Mouse (Mus musculus) spleen, embryonic (tissue): ENCODE measurements around the gene Hyal4.

Source experiments
- CTCF ChIA-PET: fragments of 350-600 bp; sonication (Branson Sonifier 250); formaldehyde crosslinking; loops from one replicate; lab custom pipeline; 2022; lab: Charles Lee

The Hyal4 gene

GRCm38 (mm10) chr6:24748029-24748428, at the start of gene Hyal4:
Hyal4 (plus strand) TSS chr6:24748329.
- CTCF ChIA-PET = no interaction called here

DNA sequence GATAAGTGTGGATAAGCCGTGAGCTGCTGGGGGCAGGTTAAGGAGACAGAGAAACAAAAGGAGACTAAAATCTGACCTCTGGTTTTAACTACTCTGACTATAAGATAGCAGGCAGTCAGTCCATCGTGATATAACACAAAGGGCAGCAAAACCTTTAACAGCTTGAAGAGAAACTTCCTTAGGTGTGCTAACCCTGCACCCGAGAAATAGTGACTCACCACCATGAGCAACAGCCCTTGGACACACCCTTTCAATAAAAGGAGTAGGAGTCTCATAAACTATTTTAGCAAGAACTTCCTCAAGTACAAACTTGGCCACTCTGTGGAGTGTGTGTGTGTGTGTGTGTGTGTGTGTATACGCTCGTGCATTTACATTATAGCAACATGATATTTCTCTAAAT, 41.0 kb upstream of the Hyal4 start:
- CTCF ChIA-PET = no interaction called here

- CTCF ChIA-PET = no interaction called here
Measured at GRCm38 (mm10) chr6:24707499-24707898, 40.6 kb upstream of the Hyal4 start.

DNA sequence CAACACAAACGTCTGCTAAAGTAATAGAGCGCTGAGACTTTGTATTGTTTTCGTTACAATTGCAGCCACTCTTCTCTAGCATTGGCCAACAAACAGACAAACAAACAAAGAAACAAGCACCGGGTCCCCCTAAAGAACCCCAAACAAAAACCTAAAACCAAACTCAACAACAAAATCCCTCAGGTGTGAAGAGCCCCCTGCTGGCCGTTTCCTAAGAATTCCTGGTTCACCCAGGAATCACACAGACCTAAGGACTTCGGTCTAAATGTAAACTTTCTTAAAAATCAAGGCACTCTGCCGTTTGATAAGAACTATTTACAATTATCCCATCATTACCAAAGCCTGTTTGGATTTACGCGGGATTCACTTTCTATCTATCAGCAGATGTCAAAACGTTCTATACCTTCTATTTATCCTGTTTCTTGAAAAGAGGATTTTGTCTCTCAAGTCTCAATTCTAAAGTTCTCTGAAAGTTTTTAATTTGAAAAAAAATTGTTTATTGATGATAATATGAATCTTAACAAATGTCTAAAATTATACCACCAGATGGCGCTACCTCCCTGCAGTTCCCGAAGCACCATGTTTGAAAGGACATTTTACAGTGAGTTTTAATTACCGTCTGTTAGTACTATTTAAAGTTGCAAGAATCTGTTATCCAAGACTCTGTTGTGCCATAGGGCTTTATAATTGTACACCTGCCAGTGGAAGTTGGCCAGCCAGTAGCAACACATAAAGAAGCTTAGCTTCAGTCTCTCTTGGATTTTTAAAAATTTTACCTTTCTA, 26.6 kb upstream of the Hyal4 start:
- CTCF ChIA-PET = interaction anchor here (0.6 kb wide), 2 partner anchors 8 to 67 kb away, joined by 3 read pairs; no protein-coding TSS in a partner anchor

GRCm38 (mm10) chr6:24728130-24728529, 20.0 kb upstream of the Hyal4 start:
- CTCF ChIA-PET = no interaction called here

- CTCF ChIA-PET = no interaction called here
Measured at GRCm38 (mm10) chr6:24732945-24733344, 15.2 kb upstream of the Hyal4 start, which contains the start of gene Hyal6. Hyal6 (plus strand) TSS chr6:24733245.

DNA sequence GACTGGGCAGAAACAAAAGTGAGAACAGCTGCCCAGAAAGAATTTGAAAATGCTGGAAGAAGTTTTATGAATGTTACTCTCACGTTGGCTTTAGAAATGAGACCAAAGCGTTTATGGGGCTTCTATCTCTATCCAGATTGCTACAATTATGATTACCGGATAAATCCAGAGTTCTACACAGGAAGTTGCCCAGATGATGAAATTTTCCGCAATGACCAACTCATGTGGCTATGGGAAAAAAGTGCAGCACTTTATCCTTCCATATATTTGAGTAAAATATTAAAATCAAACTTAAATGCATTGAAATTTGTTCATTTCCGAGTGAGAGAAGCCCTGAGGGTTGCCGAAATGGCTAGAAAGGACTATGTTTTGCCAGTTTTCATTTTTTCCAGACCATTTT, 13.6 kb upstream of the Hyal4 start:
- CTCF ChIA-PET = no interaction called here

GRCm38 (mm10) chr6:24759281-24759680, 11.2 kb downstream of the Hyal4 start:
- CTCF ChIA-PET = no interaction called here

DNA sequence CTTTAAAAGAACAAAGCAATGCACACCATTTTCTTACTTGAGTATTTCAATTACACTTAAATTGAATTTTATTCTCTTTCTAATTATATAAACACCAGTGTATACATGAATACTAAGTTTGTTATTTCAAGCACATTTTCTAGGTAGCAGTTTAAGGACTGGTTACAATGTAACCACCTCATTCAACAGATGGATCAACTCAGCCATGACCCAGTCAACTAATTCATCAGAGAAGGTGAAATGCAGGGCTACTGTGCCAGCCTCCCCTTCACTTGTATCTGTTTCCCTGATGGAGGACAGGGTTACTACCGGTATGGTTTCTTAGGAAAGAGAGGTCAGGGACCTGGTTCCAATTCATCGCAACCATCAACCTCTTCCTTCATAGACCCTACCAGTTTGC, 18.1 kb downstream of the Hyal4 start:
- CTCF ChIA-PET = no interaction called here

DNA sequence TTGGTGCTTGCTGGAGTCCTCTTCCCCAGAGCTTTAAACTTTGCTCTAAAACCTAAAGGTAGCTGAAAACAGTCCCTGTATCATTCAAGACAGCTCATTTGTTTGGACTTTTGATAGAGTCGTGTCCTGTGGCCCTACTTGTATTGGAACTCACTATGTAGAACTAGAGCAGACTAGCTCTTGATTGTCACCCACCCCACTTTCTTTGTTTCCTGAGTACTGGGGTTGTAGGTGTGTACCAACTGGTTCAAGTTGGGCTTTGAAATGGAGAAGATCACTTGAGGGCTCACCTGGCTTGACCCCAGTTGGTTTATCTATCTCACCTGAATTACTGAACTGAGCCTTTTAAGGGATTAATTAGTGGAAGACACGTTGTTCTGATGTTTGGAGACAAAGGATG, 31.1 kb downstream of the Hyal4 start:
- CTCF ChIA-PET = no interaction called here

- CTCF ChIA-PET = no interaction called here
Measured at GRCm38 (mm10) chr6:24790888-24791287, 42.8 kb downstream of the Hyal4 start, which contains the start of gene Spam1. Spam1 (plus strand) TSS chr6:24791188.
